Mouse (Mus musculus) gastrocnemius, postnatal 36 days (tissue): Measurements from ENCODE around the gene Tubg2. TPM values are rescaled to one million over a fixed set of nuclear protein-coding genes. Genes with fewer than 3 reads are reported as not detected.
"Not testable (repeated sequence)": the region's sequence is repeated elsewhere in the genome, so short reads cannot be mapped to it uniquely, and the experiment has no call there.

ENCODE experiments used
- DNase-seq, 2 experiments: peaks; one replicate each; pipeline ENCODE4 v3.0.0; 2022
- intact Hi-C: fragments of 180-260 bp; cut with DNase I; formaldehyde crosslinking; loops from one replicate; pipeline ENCODE4 v1.15.1; 2025
- long read RNA-seq, 2 experiments: library from polyadenylated mRNA; stranded (forward); transcript quantifications; one replicate each; pipeline ENCODE4 v2.0.0; 2021
- total RNA-seq, 2 experiments: library from RNA; stranded (reverse); gene quantifications; 2 replicates each; pipeline ENCODE4 v1.2.3; 2021

Tubg2 gene
- 1 to 10 TPM; 2.3 to 2.6 TPM for total RNA-seq
- long read RNA-seq, experiment 1, partial matches to known transcripts, result 0 of 1 reads
- long read RNA-seq, experiment 1, other reads (novel, unspliced or antisense), result 1 of 1 reads
- long read RNA-seq, experiment 2, partial matches to known transcripts, result 0 of 3 reads
- long read RNA-seq, experiment 2, other reads (novel, unspliced or antisense), result 2 of 3 reads

- no peak for DNase-seq
Observed at GRCm38 (mm10) chr11:101155728-101156371, at the start of gene Tubg2. Tubg2 (plus strand) TSS chr11:101155907.

GRCm38 (mm10) chr11:101109351-101109750 is 46.4 kb upstream of the Tubg2 start:
- intact Hi-C loops, result no loop called here
- no peak for DNase-seq

More at GRCm38 (mm10) chr11:101155728-101156371, at the start of gene Tubg2:
- intact Hi-C loops, result no loop called here

GRCm38 (mm10) chr11:101110708-101111107 is 45.0 kb upstream of the Tubg2 start:
- no peak for DNase-seq
- intact Hi-C loops, result no loop called here

DNA sequence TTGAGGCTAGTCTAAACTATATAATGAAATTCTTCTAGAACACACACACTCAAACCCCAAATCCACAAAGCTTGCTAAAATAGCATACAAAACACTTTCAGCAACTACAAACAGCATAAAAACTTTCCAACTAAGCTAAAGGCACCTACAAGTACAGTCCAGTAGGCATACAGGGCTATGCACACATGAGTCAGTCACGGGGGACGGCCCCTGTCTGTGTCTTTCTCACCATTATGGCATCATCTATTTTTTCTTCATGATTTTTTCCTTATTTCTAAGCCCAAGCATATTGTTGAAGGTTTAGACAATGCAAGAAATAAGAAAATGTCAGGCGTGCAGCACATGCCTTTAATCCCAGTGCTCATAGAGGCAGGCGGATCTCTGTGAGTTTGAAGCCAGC is 44.5 kb upstream of the Tubg2 start:
- intact Hi-C loops, result no loop called here
- no peak for DNase-seq

DNA sequence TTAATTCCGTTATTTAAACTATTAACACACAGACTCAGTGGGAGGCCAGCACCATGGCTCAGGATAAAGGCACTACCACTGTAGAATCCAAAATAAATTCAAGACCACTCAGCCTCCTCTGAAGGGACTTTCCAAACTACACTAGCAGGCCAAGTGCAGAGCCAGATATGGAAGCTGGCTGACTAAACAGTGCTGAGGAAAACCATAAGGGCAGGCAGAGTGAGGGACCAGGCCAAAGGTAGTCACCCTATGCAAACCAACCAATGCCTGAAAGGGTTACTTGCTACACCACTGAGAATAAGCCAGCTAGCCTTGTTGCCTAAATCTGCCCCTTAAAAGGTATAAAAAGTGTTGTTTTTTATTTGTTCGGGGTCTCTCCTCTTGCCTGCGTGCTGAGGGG is 43.5 kb upstream of the Tubg2 start:
- no peak for DNase-seq

DNA sequence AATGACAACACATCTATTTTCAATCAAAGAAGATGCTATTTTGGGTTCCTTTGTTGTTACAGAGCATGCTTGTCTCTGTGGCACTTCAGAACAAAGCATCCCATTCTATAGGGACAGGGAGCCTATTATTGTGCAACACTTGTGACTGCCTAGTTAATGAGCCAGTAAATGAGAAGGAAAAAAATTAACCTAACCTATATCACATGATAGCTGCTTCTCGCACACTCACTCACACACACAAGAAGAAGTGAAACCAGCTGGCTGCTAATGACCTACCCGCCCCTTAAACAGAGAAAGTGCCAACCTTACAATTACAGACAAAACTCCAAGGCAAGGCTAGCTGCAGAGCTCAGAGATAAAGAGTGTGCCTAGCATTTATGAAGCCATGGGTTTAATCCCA is 40.1 kb upstream of the Tubg2 start:
- intact Hi-C loops, result loop anchor here (5.0 kb wide), 1 partner anchor 57 kb away; the partner anchor contains the start of genes Cntnap1 and Plekhh3
- DNase-seq, result no peak

More for the DNA sequence above, 43.5 kb upstream of the Tubg2 start:
- intact Hi-C loops, result no loop called here

DNA sequence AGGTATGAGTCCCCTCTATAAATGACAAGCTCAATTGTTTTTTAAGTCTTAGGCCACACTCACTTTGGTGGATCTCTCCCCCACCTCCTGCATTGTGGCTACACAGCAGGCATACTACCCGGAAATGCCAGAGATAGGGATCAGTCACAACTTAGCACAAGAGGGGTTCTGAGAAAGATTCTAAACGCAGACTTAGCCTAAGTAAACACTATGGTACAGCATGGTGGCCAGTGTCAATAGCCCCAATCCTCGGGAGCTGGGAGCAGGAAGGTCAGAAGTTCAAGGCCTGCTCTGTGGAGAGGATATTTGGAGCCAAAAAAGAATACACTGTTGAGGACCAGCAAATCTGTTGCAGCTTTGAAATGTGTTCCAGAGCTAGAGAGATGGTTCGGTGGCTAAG is 37.6 kb upstream of the Tubg2 start:
- intact Hi-C loops, result loop anchor here (5.0 kb wide), 1 partner anchor 54 kb away; the partner anchor contains the start of genes Cntnap1 and Plekhh3
- DNase-seq, result no peak

GRCm38 (mm10) chr11:101119131-101119760 is 36.5 kb upstream of the Tubg2 start:
- no peak for DNase-seq
- intact Hi-C loops, result loop anchor here (5.0 kb wide), 1 partner anchor 53 kb away; the partner anchor contains the start of genes Cntnap1 and Plekhh3

- peak; percentile 98 to 99 for DNase-seq
- intact Hi-C loops, result loop anchor here (5.0 kb wide), 1 partner anchor 52 kb away; the partner anchor contains the start of genes Cntnap1 and Plekhh3
Observed at GRCm38 (mm10) chr11:101119761-101120544, 35.8 kb upstream of the Tubg2 start, which contains the start of the genes Retreg3 and Tubg1. Retreg3 (minus strand) TSS chr11:101119893. Tubg1 (plus strand) TSS chr11:101119938.

GRCm38 (mm10) chr11:101120545-101121188 is 35.0 kb upstream of the Tubg2 start:
- intact Hi-C loops, result no loop called here
- DNase-seq, result no peak

DNA sequence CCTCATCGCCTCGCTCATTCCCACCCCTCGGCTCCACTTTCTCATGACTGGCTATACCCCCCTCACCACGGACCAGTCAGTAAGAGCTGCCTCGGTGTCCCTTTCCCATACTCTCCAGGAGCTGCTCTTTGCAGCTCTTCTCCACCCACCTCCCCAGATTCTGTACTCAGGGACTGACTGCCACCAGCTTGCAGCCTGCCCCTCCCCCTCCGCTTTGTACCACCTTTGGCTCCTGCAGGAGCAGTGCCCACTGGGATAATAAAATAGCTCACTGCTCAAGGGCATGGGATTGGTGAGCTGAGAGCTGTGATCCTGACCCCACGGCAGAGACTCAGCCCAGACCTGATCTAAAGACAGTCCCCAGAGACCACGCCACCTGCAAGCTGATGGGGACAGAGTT is 31.2 kb upstream of the Tubg2 start:
- DNase-seq, intact Hi-C loops: not testable (repeated sequence)

DNA sequence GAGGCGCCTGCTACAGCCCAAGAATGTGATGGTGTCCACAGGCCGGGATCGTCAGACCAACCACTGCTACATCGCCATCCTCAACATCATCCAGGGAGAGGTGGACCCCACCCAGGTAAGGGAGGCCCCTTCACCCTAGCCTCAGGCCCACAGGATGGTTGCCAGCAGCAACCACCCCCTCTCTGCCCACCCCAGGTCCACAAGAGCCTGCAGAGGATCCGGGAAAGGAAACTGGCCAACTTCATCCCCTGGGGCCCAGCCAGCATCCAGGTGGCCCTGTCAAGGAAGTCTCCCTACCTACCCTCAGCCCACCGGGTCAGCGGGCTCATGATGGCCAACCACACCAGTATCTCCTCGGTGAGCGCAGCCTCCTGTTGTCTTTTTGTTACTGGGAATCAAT is 30.7 kb upstream of the Tubg2 start:
- intact Hi-C loops, DNase-seq: not testable (repeated sequence)

- intact Hi-C loops, result no loop called here
Observed at GRCm38 (mm10) chr11:101127075-101127474, 28.6 kb upstream of the Tubg2 start.

DNA sequence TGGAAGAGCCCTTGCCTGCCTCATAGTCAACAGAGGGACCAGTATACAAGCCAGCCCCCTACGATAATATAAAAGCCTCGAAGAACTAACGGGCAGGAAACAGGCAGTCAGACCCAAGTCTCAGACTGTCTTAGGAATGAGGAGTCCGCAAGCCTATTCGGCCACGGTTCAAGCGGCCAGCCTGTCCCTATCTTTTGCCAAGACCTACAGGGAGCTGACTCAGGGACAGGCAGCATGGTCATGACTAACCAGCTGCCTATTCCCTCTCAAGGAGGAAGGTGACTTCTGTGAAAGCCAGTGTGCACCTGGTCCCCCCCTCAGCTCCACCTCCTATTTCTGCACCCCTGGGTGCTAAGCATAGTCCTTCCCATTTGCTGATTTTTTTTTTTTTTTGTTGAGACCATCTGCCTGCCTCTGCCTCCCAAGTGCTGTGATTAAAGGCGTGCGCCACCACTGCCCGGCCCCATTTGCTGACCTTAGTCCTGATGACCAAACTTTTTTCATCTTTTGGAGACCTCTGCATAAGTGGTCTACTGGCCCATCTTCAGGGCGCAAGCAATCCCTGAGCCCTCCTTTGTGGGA is 26.6 kb upstream of the Tubg2 start:
- peak; percentile 26 to 38 for DNase-seq
- intact Hi-C loops, result no loop called here

More at GRCm38 (mm10) chr11:101127075-101127474, 28.6 kb upstream of the Tubg2 start:
- DNase-seq, result no peak

DNA sequence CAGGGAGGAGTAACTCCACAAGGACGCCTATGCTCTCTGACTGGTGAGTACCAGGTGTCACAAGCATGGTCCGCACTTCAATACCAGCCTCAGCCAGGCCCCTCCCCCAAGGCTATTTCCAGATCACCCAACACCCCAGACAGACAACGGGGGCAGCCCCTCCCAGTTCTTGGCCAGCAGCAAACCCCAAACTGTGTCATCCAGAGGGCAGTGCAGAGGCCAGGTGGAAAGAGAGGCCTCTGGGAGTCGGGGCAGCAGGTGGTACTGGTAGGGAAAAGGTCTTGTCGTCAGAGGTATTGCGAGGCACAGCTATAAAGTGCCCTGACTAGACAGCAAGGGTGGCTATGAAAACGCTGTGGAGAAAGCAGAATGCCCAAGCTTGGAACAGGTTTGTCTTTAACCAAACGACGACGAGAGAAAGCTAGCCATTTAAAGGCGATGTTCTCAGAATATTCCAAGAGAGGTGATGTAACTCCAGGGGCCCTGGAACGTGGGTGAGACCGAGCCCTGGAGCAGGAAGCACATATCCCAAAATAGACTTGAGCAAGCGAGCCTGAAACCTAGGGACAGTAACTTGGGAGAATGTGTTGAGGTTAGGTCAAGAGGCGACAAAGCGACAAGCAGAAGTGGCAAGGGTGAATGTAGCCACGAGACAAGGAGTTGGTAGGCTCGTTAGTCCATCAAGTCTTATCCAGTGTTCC is 25.5 kb upstream of the Tubg2 start:
- intact Hi-C loops, result loop anchor here (5.0 kb wide), 1 partner anchor 37 kb away; no protein-coding TSS in a partner anchor
- DNase-seq, result peak; percentile 55 to 70

DNA sequence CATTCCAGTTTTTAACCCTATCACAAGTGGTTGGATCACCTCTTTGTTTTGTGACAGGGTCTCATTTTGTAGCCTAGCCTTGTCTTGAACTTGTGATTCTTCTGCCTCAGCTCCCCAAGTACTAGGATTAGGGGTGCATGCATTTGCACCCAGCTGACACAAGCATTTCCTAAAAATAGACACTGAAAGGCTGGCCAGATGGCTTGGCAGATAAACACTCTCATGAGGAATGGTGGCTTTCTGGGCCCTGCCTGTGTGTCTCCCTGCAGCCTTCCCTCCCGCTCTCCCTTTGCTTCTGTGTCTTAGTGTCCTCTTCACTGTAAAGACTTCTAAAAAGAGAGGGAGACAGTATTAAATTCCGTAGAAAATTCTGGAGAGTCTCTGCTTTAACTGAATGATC is 24.5 kb upstream of the Tubg2 start:
- DNase-seq, result no peak

GRCm38 (mm10) chr11:101131701-101132100 is 24.0 kb upstream of the Tubg2 start:
- intact Hi-C loops, result loop anchor here (5.0 kb wide), 1 partner anchor 36 kb away; no protein-coding TSS in a partner anchor
- no peak for DNase-seq

More for the DNA sequence above, 24.5 kb upstream of the Tubg2 start:
- intact Hi-C loops, result loop anchor here (5.0 kb wide), 1 partner anchor 36 kb away; no protein-coding TSS in a partner anchor

DNA sequence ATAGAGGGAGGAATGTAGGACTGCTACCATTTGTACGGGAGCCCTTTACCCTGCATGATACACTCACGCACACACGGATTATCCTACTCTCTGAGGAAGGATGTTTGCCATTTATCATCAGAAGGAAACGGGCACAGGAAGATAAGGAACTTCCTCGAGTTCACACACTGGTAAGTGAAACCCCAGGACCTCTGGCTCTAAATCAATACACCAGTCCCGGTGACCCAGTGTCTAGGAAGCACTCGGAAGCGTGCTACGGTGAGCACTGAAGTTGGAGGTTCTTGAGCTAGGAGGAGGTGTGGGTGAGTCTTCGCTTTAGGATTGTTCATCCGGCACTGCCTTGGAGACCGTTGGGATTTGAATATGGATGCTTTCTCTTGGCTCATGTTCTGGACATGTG is 22.7 kb upstream of the Tubg2 start:
- no peak for DNase-seq
- intact Hi-C loops, result loop anchor here (5.0 kb wide), 1 partner anchor 34 kb away; no protein-coding TSS in a partner anchor
